ENCODE assay signal across 7 mouse cellular contexts in genomic region chr9:56936861-56937222, GRCm38 (mm10). TPM values are rescaled to one million over a fixed set of nuclear protein-coding genes. Genes with fewer than 3 reads are reported as not detected.
DNase-seq lines count a peak whose midpoint lies in the region; ATAC-seq and TF ChIP-seq lines count a peak whose summit lies in the region.

No protein-coding gene starts in this region.

- H3K27me3 ChIP-seq in megakaryocyte, embryonic 14.5 days (replicated peaks) = no peaks in the 10 kb centered on the region
- H3K27me3 ChIP-seq in forebrain, embryonic 12.5 days = no peaks in the 10 kb centered on the region
- H3K27me3 ChIP-seq in limb, embryonic 14.5 days (ENCODE audit: control insufficient read depth, insufficient read depth, low read length) = no peaks in the 10 kb centered on the region
- H3K27me3 ChIP-seq in stomach, embryonic 14.5 days (ENCODE audit: control insufficient read depth, insufficient read depth, low read length) = no peaks in the 10 kb centered on the region

- peaks cover 22% of the 10 kb centered on the region for H3K4me1 ChIP-seq in megakaryocyte, embryonic 14.5 days
- peaks cover 13% of the 10 kb centered on the region for H3K4me1 ChIP-seq in forebrain, embryonic 12.5 days
- H3K4me1 ChIP-seq in limb, embryonic 14.5 days (ENCODE audit: control insufficient read depth, insufficient read depth, low read length) = peaks cover 11% of the 10 kb centered on the region
- peaks cover 6% of the 10 kb centered on the region; the same call in 1 of the 2 replicates for H3K4me1 ChIP-seq in stomach, embryonic 14.5 days (ENCODE audit: control insufficient read depth, insufficient read depth, low read length)

- WGBS in forebrain, embryonic 12.5 days = 21% methylated on average over 6 of the region's 6 CpGs
- 22% methylated on average over 6 of the region's 6 CpGs for WGBS in limb, embryonic 14.5 days
- WGBS in stomach, embryonic 14.5 days = 14% methylated on average over 6 of the region's 6 CpGs

- H3K27ac ChIP-seq in forebrain, embryonic 12.5 days = 0 out of 2 replicates have a peak overlapping the region, but pooled peaks have one; percentile 51
- H3K27ac ChIP-seq in limb, embryonic 14.5 days (replicated peaks; ENCODE audit: low read depth, low read length) = no peak overlapping the region
- H3K27ac ChIP-seq in stomach, embryonic 14.5 days (ENCODE audit: low read length) = peak overlapping the region; percentile 44; the same call in 1 of the 2 replicates

- TF ChIP-seq POLR2A in limb, embryonic 14.5 days (IDR thresholded peaks at IDR 0.05; ENCODE audit: borderline replicate concordance, extremely low read depth, insufficient read depth, insufficient read length) = no peak

- H3K9ac ChIP-seq in forebrain, embryonic 12.5 days = no peak overlapping the region
- H3K9ac ChIP-seq in limb, embryonic 14.5 days (ENCODE audit: low read depth, low read length, severe bottlenecking) = 0 out of 2 replicates have a peak overlapping the region, but pooled peaks have one; percentile 36
- no peak overlapping the region for H3K9ac ChIP-seq in stomach, embryonic 14.5 days (replicated peaks; ENCODE audit: low read depth, low read length)

- no peaks in the 10 kb centered on the region for H3K36me3 ChIP-seq in megakaryocyte, embryonic 14.5 days (replicated peaks; ENCODE audit: low read length)
- no peaks in the 10 kb centered on the region for H3K36me3 ChIP-seq in forebrain, embryonic 12.5 days (replicated peaks)
- no peaks in the 10 kb centered on the region for H3K36me3 ChIP-seq in limb, embryonic 14.5 days (ENCODE audit: control insufficient read depth, insufficient read depth, low read length)
- H3K36me3 ChIP-seq in stomach, embryonic 14.5 days (ENCODE audit: control insufficient read depth, insufficient read depth, low read length) = no peaks in the 10 kb centered on the region; the same call in 1 of the 2 replicates

- ATAC-seq in megakaryocyte, adult 5-6 weeks (ENCODE audit: poor library complexity, severe bottlenecking) = no peak
- ATAC-seq in forebrain, embryonic 12.5 days (ENCODE audit: low FRiP score) = no peak; the same call in 1 of the 2 replicates
- ATAC-seq in limb, embryonic 14.5 days (ENCODE audit: low FRiP score, low read depth) = no peak
- ATAC-seq in stomach, embryonic 14.5 days (ENCODE audit: insufficient number of reproducible peaks, insufficient read depth, low FRiP score, low read depth) = no peak

- H3K4me3 ChIP-seq in megakaryocyte, embryonic 14.5 days (replicated peaks) = peak overlapping the region; percentile 94
- peak overlapping the region; percentile 82 for H3K4me3 ChIP-seq in forebrain, embryonic 12.5 days (replicated peaks)
- H3K4me3 ChIP-seq in limb, embryonic 14.5 days (replicated peaks; ENCODE audit: low read length) = peak overlapping the region; percentile 76
- H3K4me3 ChIP-seq in stomach, embryonic 14.5 days (ENCODE audit: low read depth, low read length) = peak overlapping the region; percentile 76

- DNase-seq in limb, embryonic 14.5 days (ENCODE audit: low spot score) = no peak
- no peak for DNase-seq in spleen, adult 18-20 months
- DNase-seq in frontal cortex, postnatal 25 days (ENCODE audit: low spot score in 2 of 2) = no peak

- peak overlapping the region; percentile 54 for H3K4me2 ChIP-seq in forebrain, embryonic 12.5 days
- peak overlapping the region; percentile 54 for H3K4me2 ChIP-seq in limb, embryonic 14.5 days (replicated peaks; ENCODE audit: low read depth, low read length, severe bottlenecking)
- peak overlapping the region; percentile 55 for H3K4me2 ChIP-seq in stomach, embryonic 14.5 days (replicated peaks; ENCODE audit: low read depth, low read length)

- H3K9me3 ChIP-seq in megakaryocyte, embryonic 14.5 days = peaks cover 6% of the 10 kb centered on the region
- H3K9me3 ChIP-seq in forebrain, embryonic 12.5 days = no peaks in the 10 kb centered on the region
- no peaks in the 10 kb centered on the region for H3K9me3 ChIP-seq in limb, embryonic 14.5 days (ENCODE audit: control insufficient read depth, low read length)
- no peaks in the 10 kb centered on the region for H3K9me3 ChIP-seq in stomach, embryonic 14.5 days (ENCODE audit: control insufficient read depth, low read depth, low read length)

RNA-seq across cellular contexts. Expression of gene Imp3, which starts 0.4 kb away (rescaled TPM):
- 42.0 and 92.2 TPM in 2 replicates for polyA plus RNA-seq in megakaryocyte, embryonic 14.5 days (2012; ENCODE audit: insufficient read depth, low replicate concordance)
- total RNA-seq in megakaryocyte, adult 5-6 weeks (2015) = 71.0 and 83.9 TPM in 2 replicates
- total RNA-seq in megakaryocyte, adult 5-6 weeks (2017) = 34.2 and 54.6 TPM in 2 replicates
- polyA plus RNA-seq in forebrain, embryonic 12.5 days (2016; fragmentation: Nextera tagmentation; extraction: Ambion mirVana) = 69.6 and 71.4 TPM in 2 replicates
- polyA plus RNA-seq in limb, embryonic 14.5 days (2012; rRNA removed) = 165 and 193 TPM in 2 replicates
- 88.8 and 95.2 TPM in 2 replicates for polyA plus RNA-seq in limb, embryonic 14.5 days (2014; fragmentation: Nextera tagmentation; extraction: Ambion mirVana)
- 76.8 and 78.1 TPM in 2 replicates for polyA plus RNA-seq in stomach, embryonic 14.5 days (2014; fragmentation: Nextera tagmentation; extraction: Ambion mirVana)

RNA-seq across cellular contexts. Expression of gene Snx33, which starts 8.7 kb away (rescaled TPM):
- 0.19 and 0.94 TPM in 2 replicates for polyA plus RNA-seq in megakaryocyte, embryonic 14.5 days (2012; ENCODE audit: insufficient read depth, low replicate concordance)
- 3.6 and 4.0 TPM in 2 replicates for total RNA-seq in megakaryocyte, adult 5-6 weeks (2015)
- total RNA-seq in megakaryocyte, adult 5-6 weeks (2017) = 2.2 and 3.1 TPM in 2 replicates
- 6.0 and 6.2 TPM in 2 replicates for polyA plus RNA-seq in forebrain, embryonic 12.5 days (2016; fragmentation: Nextera tagmentation; extraction: Ambion mirVana)
- polyA plus RNA-seq in limb, embryonic 14.5 days (2012; rRNA removed) = 11.4 and 12.8 TPM in 2 replicates
- 8.1 and 11.2 TPM in 2 replicates for polyA plus RNA-seq in limb, embryonic 14.5 days (2014; fragmentation: Nextera tagmentation; extraction: Ambion mirVana)
- polyA plus RNA-seq in stomach, embryonic 14.5 days (2014; fragmentation: Nextera tagmentation; extraction: Ambion mirVana) = 8.8 and 9.5 TPM in 2 replicates

RNA-seq across cellular contexts. Expression of gene Snupn, which starts 13.8 kb away (rescaled TPM):
- 1.3 and 2.5 TPM in 2 replicates for polyA plus RNA-seq in megakaryocyte, embryonic 14.5 days (2012; ENCODE audit: insufficient read depth, low replicate concordance)
- 3.5 and 4.6 TPM in 2 replicates for total RNA-seq in megakaryocyte, adult 5-6 weeks (2015)
- total RNA-seq in megakaryocyte, adult 5-6 weeks (2017) = 5.0 and 7.1 TPM in 2 replicates
- 25.7 and 27.6 TPM in 2 replicates for polyA plus RNA-seq in forebrain, embryonic 12.5 days (2016; fragmentation: Nextera tagmentation; extraction: Ambion mirVana)
- 14.5 and 15.9 TPM in 2 replicates for polyA plus RNA-seq in limb, embryonic 14.5 days (2012; rRNA removed)
- 24.2 and 27.0 TPM in 2 replicates for polyA plus RNA-seq in limb, embryonic 14.5 days (2014; fragmentation: Nextera tagmentation; extraction: Ambion mirVana)
- 19.5 and 21.9 TPM in 2 replicates for polyA plus RNA-seq in stomach, embryonic 14.5 days (2014; fragmentation: Nextera tagmentation; extraction: Ambion mirVana)

RNA-seq across cellular contexts. Expression of gene Ptpn9, which starts 57.9 kb away (rescaled TPM):
- 3.5 TPM in 1 of 2 replicates, not detected in the other for polyA plus RNA-seq in megakaryocyte, embryonic 14.5 days (2012; ENCODE audit: insufficient read depth, low replicate concordance)
- total RNA-seq in megakaryocyte, adult 5-6 weeks (2015) = 11.9 and 12.6 TPM in 2 replicates
- 9.8 and 10.9 TPM in 2 replicates for total RNA-seq in megakaryocyte, adult 5-6 weeks (2017)
- 26.1 and 27.4 TPM in 2 replicates for polyA plus RNA-seq in forebrain, embryonic 12.5 days (2016; fragmentation: Nextera tagmentation; extraction: Ambion mirVana)
- 41.8 and 48.4 TPM in 2 replicates for polyA plus RNA-seq in limb, embryonic 14.5 days (2012; rRNA removed)
- 38.3 and 43.7 TPM in 2 replicates for polyA plus RNA-seq in limb, embryonic 14.5 days (2014; fragmentation: Nextera tagmentation; extraction: Ambion mirVana)
- polyA plus RNA-seq in stomach, embryonic 14.5 days (2014; fragmentation: Nextera tagmentation; extraction: Ambion mirVana) = 28.0 and 32.6 TPM in 2 replicates
